Mouse (Mus musculus) neural tube, embryonic 13.5 days (tissue): Measurements from ENCODE around the gene Fanci. TPM values are rescaled to one million over a fixed set of nuclear protein-coding genes. Genes with fewer than 3 reads are reported as not detected.

Source experiments
- ATAC-seq: fragments of 200-750 bp; cut with Nextera tagmentation; 2 replicates; pipeline ENCODE4 v1.8.0; 2017; ENCODE audit warnings: low read depth, mild to moderate bottlenecking, moderate TSS enrichment, moderate library complexity
- H3K27ac ChIP-seq: fragments of 300-500 bp; sonication (generic); replicated peaks from 2 replicates; pipeline ENCODE4 v1.5.1; 2015; ENCODE audit warnings: moderate library complexity, mild to moderate bottlenecking, inconsistent platforms
- H3K27me3 ChIP-seq: fragments of 300-500 bp; sonication (generic); 2 replicates; pipeline ENCODE4 v1.6.1; 2015; ENCODE audit warnings: mild to moderate bottlenecking, inconsistent platforms
- H3K36me3 ChIP-seq: fragments of 300-500 bp; sonication (generic); 2 replicates; pipeline ENCODE4 v1.6.1; 2015; ENCODE audit warnings: mild to moderate bottlenecking, inconsistent platforms
- H3K4me1 ChIP-seq: fragments of 300-500 bp; sonication (generic); replicated peaks from 2 replicates; pipeline ENCODE4 v1.6.1; 2015; ENCODE audit warnings: inconsistent platforms
- H3K4me2 ChIP-seq: fragments of 300-500 bp; sonication (generic); 2 replicates; pipeline ENCODE4 v1.6.1; 2015; ENCODE audit warnings: inconsistent platforms, mild to moderate bottlenecking, moderate library complexity
- H3K4me3 ChIP-seq: fragments of 300-500 bp; sonication (generic); 2 replicates; pipeline ENCODE4 v1.5.1; 2015; ENCODE audit warnings: mild to moderate bottlenecking, inconsistent platforms
- H3K9ac ChIP-seq: fragments of 300-500 bp; sonication (generic); 2 replicates; pipeline ENCODE4 v1.6.1; 2015; ENCODE audit warnings: moderate library complexity, mild to moderate bottlenecking, inconsistent platforms
- H3K9me3 ChIP-seq: fragments of 300-500 bp; sonication (generic); 2 replicates; pipeline ENCODE4 v1.6.1; 2016; ENCODE audit warnings: inconsistent platforms
- WGBS: fragments of 180-500 bp; shearing (Covaris S2); methylation state at CpG from one replicate; pipeline ENCODE4 v1.1.7; 2015; 5-methylcytosine and 5-hydroxymethylcytosine counted together
- polyA plus RNA-seq: library from polyadenylated mRNA; unstranded; fragments of >200 nt; fragmentation: Nextera tagmentation; extraction: Ambion mirVana; gene quantifications from 2 replicates; pipeline ENCODE4 v1.2.1, GENCODE M21; 2015

Gene Fanci
- polyA plus RNA-seq, 1 experiment from 2014 or later = 2.7 TPM

- 0 out of 2 replicates have a peak, but pooled peaks cover 5% of the 10 kb centered on the region for H3K4me1 ChIP-seq
- 92% methylated on average over 10 of the region's 10 CpGs for WGBS
- H3K27ac ChIP-seq = no peak overlapping the region
- no peaks in the 10 kb centered on the region for H3K9me3 ChIP-seq
- H3K9ac ChIP-seq = no peak overlapping the region
- ATAC-seq = no peak
- no peak overlapping the region for H3K4me3 ChIP-seq
- no peaks in the 10 kb centered on the region for H3K36me3 ChIP-seq
- no peaks in the 10 kb centered on the region for H3K27me3 ChIP-seq
- H3K4me2 ChIP-seq = no peak overlapping the region
Observed at GRCm38 (mm10) chr7:79422876-79423275, 31.1 kb downstream of the Fanci start.

- H3K4me2 ChIP-seq = no peak overlapping the region
- H3K4me3 ChIP-seq = no peak overlapping the region
- 63% methylated on average over 10 of the region's 10 CpGs for WGBS
- H3K9me3 ChIP-seq = no peaks in the 10 kb centered on the region
- H3K36me3 ChIP-seq = no peaks in the 10 kb centered on the region
- H3K4me1 ChIP-seq = 0 out of 2 replicates have a peak, but pooled peaks cover 5% of the 10 kb centered on the region
- no peak overlapping the region for H3K9ac ChIP-seq
- 0 out of 2 replicates have a peak, but pooled peaks have one; percentile 50 for ATAC-seq
- H3K27me3 ChIP-seq = no peaks in the 10 kb centered on the region
- 0 out of 2 replicates have a peak overlapping the region, but pooled peaks have one; percentile 56 for H3K27ac ChIP-seq
Observed at GRCm38 (mm10) chr7:79425804-79426203, 34.1 kb downstream of the Fanci start.

GRCm38 (mm10) chr7:79428243-79428642 is 36.5 kb downstream of the Fanci start:
- Histone ChIP-seq H3K4me2 (no peak overlapping the region), H3K9me3 (no peaks in the 10 kb centered on the region), H3K27ac (no peak overlapping the region), H3K9ac (0 out of 2 replicates have a peak overlapping the region, but pooled peaks have one; percentile 12), H3K27me3 (no peaks in the 10 kb centered on the region), H3K36me3 (no peaks in the 10 kb centered on the region), H3K4me3 (no peak overlapping the region), H3K4me1 (0 out of 2 replicates have a peak, but pooled peaks cover 5% of the 10 kb centered on the region)
- 43% methylated on average over 5 of the region's 5 CpGs for WGBS
- ATAC-seq = no peak

- Histone ChIP-seq H3K27ac (no peak overlapping the region), H3K36me3 (peaks cover 27% of the 10 kb centered on the region), H3K4me2 (no peak overlapping the region), H3K4me3 (no peak overlapping the region), H3K4me1 (no peaks in the 10 kb centered on the region), H3K27me3 (no peaks in the 10 kb centered on the region), H3K9ac (no peak overlapping the region), H3K9me3 (no peaks in the 10 kb centered on the region)
- WGBS = 85% methylated on average over 2 of the region's 2 CpGs
- no peak for ATAC-seq
Observed at GRCm38 (mm10) chr7:79440035-79440434, 48.3 kb downstream of the Fanci start.

- Histone ChIP-seq H3K4me1 (no peaks in the 10 kb centered on the region), H3K36me3 (peaks cover 90% of the 10 kb centered on the region), H3K9ac (no peak overlapping the region), H3K27ac (no peak overlapping the region), H3K27me3 (no peaks in the 10 kb centered on the region), H3K4me2 (no peak overlapping the region), H3K9me3 (no peaks in the 10 kb centered on the region), H3K4me3 (no peak overlapping the region)
- ATAC-seq = no peak
- 84% methylated on average over 2 of the region's 2 CpGs for WGBS
Observed at GRCm38 (mm10) chr7:79447048-79447447, 55.3 kb downstream of the Fanci start.

GRCm38 (mm10) chr7:79447486-79447885 is 55.8 kb downstream of the Fanci start:
- no peak overlapping the region for H3K4me2 ChIP-seq
- no peak overlapping the region for H3K9ac ChIP-seq
- no peaks in the 10 kb centered on the region for H3K4me1 ChIP-seq
- no peak overlapping the region for H3K27ac ChIP-seq
- 92% methylated on average over 3 of the region's 3 CpGs for WGBS
- no peak overlapping the region for H3K4me3 ChIP-seq
- H3K36me3 ChIP-seq = peaks cover 90% of the 10 kb centered on the region
- H3K9me3 ChIP-seq = no peaks in the 10 kb centered on the region
- H3K27me3 ChIP-seq = no peaks in the 10 kb centered on the region
- no peak for ATAC-seq

GRCm38 (mm10) chr7:79461721-79462120 is 70.0 kb downstream of the Fanci start:
- peaks cover 62% of the 10 kb centered on the region for H3K36me3 ChIP-seq
- WGBS = 93% methylated on average over 10 of the region's 10 CpGs

GRCm38 (mm10) chr7:79463376-79464077 is 71.8 kb downstream of the Fanci start:
- peaks cover 44% of the 10 kb centered on the region for H3K36me3 ChIP-seq
- H3K27me3 ChIP-seq = peaks cover 4% of the 10 kb centered on the region; the same call in 1 of the 2 replicates
- H3K4me2 ChIP-seq = peak overlapping the region; percentile 93; the same call in 1 of the 2 replicates
- no peaks in the 10 kb centered on the region for H3K9me3 ChIP-seq
- 94% methylated on average over 11 of the region's 11 CpGs for WGBS
- peak overlapping the region; percentile 86; the same call in 1 of the 2 replicates for H3K4me3 ChIP-seq
- no peak for ATAC-seq
- peaks cover 42% of the 10 kb centered on the region for H3K4me1 ChIP-seq
- H3K27ac ChIP-seq = no peak overlapping the region
- 0 out of 2 replicates have a peak overlapping the region, but pooled peaks have one; percentile 17 for H3K9ac ChIP-seq

More at GRCm38 (mm10) chr7:79461721-79462120, 70.0 kb downstream of the Fanci start:
- H3K27me3 ChIP-seq = no peaks in the 10 kb centered on the region; the same call in 1 of the 2 replicates
- no peaks in the 10 kb centered on the region for H3K9me3 ChIP-seq
- no peak overlapping the region for H3K27ac ChIP-seq
- H3K9ac ChIP-seq = no peak overlapping the region
- H3K4me1 ChIP-seq = peaks cover 25% of the 10 kb centered on the region
- no peak overlapping the region for H3K4me2 ChIP-seq
- no peak for ATAC-seq
- H3K4me3 ChIP-seq = no peak overlapping the region

GRCm38 (mm10) chr7:79464776-79465420 is 73.2 kb downstream of the Fanci start:
- H3K4me2 ChIP-seq = peak overlapping the region; percentile 93
- H3K36me3 ChIP-seq = peaks cover 30% of the 10 kb centered on the region
- peak overlapping the region; percentile 86 for H3K9ac ChIP-seq
- no peak overlapping the region; the same call in 1 of the 2 replicates for H3K27ac ChIP-seq
- H3K9me3 ChIP-seq = no peaks in the 10 kb centered on the region
- H3K27me3 ChIP-seq = peaks cover 8% of the 10 kb centered on the region; the same call in 1 of the 2 replicates
- H3K4me3 ChIP-seq = peak overlapping the region; percentile 86
- H3K4me1 ChIP-seq = peaks cover 42% of the 10 kb centered on the region
- ATAC-seq = no peak
- 5% methylated on average over 47 of the region's 47 CpGs for WGBS

GRCm38 (mm10) chr7:79465461-79466044 is 73.8 kb downstream of the Fanci start:
- WGBS = under 1% methylated on average over 28 of the region's 47 CpGs
- Histone ChIP-seq H3K4me2 (peak overlapping the region; percentile 93), H3K27me3 (peaks cover 8% of the 10 kb centered on the region; the same call in 1 of the 2 replicates), H3K27ac (peak overlapping the region; percentile 90), H3K9me3 (no peaks in the 10 kb centered on the region), H3K9ac (peak overlapping the region; percentile 86), H3K4me3 (peak overlapping the region; percentile 86), H3K4me1 (peaks cover 42% of the 10 kb centered on the region), H3K36me3 (peaks cover 24% of the 10 kb centered on the region)
- ATAC-seq = peak; percentile 59

GRCm38 (mm10) chr7:79466053-79466901 is 74.5 kb downstream of the Fanci start, which contains the start of gene Polg:
TSS of gene Polg (minus strand) at chr7:79466362.
- H3K36me3 ChIP-seq = peaks cover 18% of the 10 kb centered on the region
- H3K4me1 ChIP-seq = peaks cover 42% of the 10 kb centered on the region
- H3K9ac ChIP-seq = peak within 1 kb of the TSS; percentile 86
- ATAC-seq = peak; percentile 96
- peaks cover 8% of the 10 kb centered on the region; the same call in 1 of the 2 replicates for H3K27me3 ChIP-seq
- peak within 1 kb of the TSS; percentile 93 for H3K4me2 ChIP-seq
- WGBS = under 1% methylated on average over 75 of the region's 76 CpGs
- peak within 1 kb of the TSS; percentile 86 for H3K4me3 ChIP-seq
- no peaks in the 10 kb centered on the region for H3K9me3 ChIP-seq
- peak within 1 kb of the TSS; percentile 90 for H3K27ac ChIP-seq
